Mouse (Mus musculus): ENCODE results near the gene Fam110a.

- TF ChIP-seq CTCF (IDR thresholded peaks at IDR 0.05) (no peak), POLR2A (IDR thresholded peaks at IDR 0.05; ENCODE audit: insufficient read depth, low read depth, low read length) (no peak)
These were observed 4.0 kb downstream of the Fam110a start for GRCm38 (mm10) chr2:151976067-151976466.

All from heart, adult 2 months (tissue).